Mouse (Mus musculus): ENCODE results near the gene Mamld1. TPM values are rescaled to one million over a fixed set of nuclear protein-coding genes. Genes with fewer than 3 reads are reported as not detected.

The Mamld1 gene
- total RNA-seq, 2 experiments from 2014 or later: 18.5 to 19.4 TPM

GRCm38 (mm10) chrX:71125013-71125412 lies 75.0 kb downstream of the Mamld1 start:
- DNase-seq (ENCODE audit: low spot score in 2 of 2): no peak

DNA sequence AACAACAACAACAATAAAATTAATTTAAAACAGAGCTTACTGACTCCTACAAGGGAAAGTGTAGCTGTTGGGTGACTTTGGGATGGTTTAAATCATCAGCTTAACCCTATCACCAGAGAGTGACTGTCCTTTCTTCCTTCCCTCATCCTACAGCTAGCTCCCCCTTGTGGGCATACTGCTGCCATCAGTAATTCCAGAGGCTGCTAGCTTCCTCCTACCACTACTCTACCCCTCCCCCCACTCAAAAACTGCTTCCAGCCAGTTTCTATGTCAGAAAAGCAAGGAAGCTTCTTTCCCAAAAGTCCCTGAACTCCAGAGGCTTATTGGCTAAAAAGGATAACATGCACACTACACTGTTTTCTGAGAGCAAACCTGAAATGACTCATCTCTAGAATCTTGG lies 81.4 kb downstream of the Mamld1 start:
- no peak for DNase-seq (ENCODE audit: low spot score in 2 of 2)

DNA sequence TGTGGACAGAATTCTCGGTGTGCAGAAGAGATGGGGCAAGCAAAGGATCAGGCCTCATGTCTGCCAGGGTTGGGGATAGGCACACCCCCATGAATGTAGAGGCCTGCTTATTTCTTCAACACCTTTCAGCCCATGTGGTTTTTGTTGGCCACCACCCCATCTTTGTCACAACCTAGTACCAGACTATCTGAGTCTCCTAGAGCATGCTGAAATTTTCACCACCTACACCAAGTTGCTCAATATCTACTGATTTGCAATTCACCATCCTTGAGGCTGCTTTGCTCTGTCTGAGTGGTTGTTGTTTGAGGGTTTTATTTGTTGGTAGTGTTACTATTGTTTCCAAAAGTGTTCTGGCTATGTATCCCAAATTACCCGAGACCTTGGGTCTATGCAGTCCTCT lies 91.3 kb downstream of the Mamld1 start:
- no peak for DNase-seq (ENCODE audit: low spot score in 2 of 2)

DNA sequence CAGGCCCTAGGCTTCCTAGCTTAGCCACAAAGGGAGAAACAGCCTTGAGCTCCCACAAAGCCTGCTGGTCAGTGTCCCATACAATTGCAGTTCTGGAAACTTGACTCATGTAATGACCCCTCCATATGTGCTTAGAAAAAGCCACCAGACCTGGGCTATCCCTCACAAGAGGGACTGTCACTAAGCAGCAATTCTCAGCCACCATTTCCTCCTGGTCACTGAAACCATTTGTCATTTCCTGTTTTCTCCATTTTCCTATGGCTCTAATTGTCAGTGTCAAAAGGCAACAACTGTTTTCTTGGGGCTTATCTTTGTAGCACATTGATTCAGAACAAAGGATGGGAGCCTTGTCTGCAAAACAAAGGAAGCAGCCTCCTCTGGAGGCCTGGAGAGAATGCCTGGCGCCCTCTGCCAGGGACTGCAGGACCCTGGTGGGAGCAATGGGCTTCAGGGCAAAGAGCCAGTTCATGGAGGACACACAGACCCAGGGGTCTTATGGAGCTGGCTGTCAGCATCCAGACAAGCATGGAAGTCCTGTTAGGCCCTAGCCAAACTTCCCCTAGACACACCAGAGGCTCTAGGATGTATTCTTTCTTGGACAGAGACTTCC lies 99.5 kb downstream of the Mamld1 start:
- no peak for DNase-seq (ENCODE audit: low spot score in 2 of 2)

DNA sequence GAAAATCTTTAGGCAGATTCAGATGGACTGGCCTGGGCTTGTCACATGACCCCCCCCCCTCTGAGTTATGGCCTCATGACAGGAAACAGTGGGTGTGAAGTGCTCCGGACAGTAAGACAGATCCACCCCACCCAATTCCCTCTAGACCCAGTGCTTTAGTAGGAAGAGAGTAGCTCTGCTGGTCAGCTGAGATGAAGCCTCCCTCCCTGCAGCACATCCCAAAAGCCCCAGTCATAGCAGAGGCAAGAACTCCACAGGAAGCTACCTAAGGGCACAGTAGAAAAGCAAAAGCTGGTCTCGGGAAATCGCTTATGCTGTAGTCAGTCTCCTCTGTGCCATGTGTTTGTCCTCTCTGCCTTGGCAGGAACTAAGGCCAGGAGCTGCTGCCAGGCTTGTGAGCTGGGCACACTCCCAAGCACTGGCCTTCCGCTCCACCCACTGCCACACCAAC lies 100.5 kb downstream of the Mamld1 start:
- DNase-seq (ENCODE audit: low spot score in 2 of 2): no peak

DNA sequence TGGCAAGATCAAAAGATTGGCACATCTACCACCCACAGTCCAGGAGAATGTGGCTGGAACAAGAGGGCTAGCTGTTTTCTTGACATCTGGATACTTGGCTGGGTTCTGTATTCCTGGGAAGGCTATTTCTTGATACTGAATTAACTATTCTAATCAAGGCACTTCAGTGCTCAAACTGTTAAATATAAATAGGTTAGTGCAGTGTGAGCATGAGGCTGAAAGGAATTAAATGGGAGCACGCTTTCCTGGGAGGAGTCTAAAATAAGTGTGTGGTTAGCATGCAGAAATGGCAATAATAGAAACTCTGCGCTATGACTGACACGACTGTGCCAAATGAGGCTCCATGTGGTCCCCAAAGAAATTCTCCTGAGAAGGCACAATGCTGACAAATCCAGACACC lies 131.5 kb downstream of the Mamld1 start:
- DNase-seq (ENCODE audit: low spot score in 2 of 2): no peak

GRCm38 (mm10) chrX:71183671-71184070 lies 133.6 kb downstream of the Mamld1 start:
- no peak for DNase-seq (ENCODE audit: low spot score in 2 of 2)

DNA sequence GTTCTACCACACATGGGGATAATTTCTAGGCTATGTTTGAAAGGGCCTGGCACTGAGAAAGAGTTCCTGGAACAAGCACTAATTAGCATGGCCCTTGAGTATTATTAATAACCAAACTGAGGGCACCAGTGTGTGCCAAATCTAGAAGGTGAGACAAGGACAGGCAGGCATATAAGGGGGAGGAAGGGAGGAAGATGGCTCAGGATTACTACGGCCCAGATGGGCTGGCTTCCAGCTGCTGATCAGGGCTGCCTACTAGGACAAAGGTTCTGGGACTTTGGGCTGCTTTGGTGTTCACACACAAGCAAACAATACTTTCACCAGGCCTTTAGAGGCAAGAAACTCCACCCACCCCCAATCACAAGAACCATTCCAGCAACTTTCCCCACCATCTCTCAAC lies 136.3 kb downstream of the Mamld1 start:
- DNase-seq (ENCODE audit: low spot score in 2 of 2): no peak

DNA sequence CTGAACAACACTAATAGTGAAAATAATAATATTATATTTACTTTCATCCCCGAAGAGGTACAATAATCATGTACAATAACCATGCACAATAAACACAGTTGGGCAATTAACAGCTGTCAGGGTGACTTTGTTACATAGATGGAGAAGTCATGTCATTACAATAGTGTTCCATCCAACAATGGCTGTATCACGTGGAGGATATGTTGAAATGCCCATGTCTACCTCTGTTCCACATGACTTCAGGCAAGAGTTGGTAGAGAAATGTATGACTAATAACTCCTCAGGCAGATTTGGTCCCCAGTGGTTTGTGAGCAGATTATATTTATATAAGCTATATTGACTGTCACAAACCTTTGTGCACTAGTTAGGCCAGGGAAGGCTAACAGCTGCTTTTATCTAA lies 154.7 kb downstream of the Mamld1 start:
- DNase-seq (ENCODE audit: low spot score in 2 of 2): no peak

Other genes with a start within 250 kb of the Mamld1 start
- gene Mtm1, start 160.5 kb downstream of the Mamld1 start, total RNA-seq (2021): 10 to 100 TPM; 18.0 to 19.5 TPM